Comparison of ENCODE assay signal across 7 mouse cellular contexts in genomic region chr1:92371357-92371981, GRCm38 (mm10).
A peak's percentile ranks its signal among the peaks of the same experiment; 100 is the strongest.
DNase-seq lines count a peak whose midpoint lies in the region; ATAC-seq and TF ChIP-seq lines count a peak whose summit lies in the region.

No protein-coding gene starts in this region.

- no peak overlapping the region for H3K4me3 ChIP-seq in kidney, postnatal 0 days (replicated peaks; ENCODE audit: low read depth, low read length)
- no peak overlapping the region for H3K4me3 ChIP-seq in limb, embryonic 11.5 days (ENCODE audit: low read depth, low read length)

- peak; percentile 84 for DNase-seq in kidney, postnatal 0 days (ENCODE audit: low spot score)
- DNase-seq in kidney, adult 8-10 months = no peak
- DNase-seq in limb, embryonic 11.5 days (ENCODE audit: low spot score) = peak; percentile 58
- DNase-seq in right cerebral cortex, postnatal 25 days = peak; percentile 59
- DNase-seq in spleen, postnatal 4 days (ENCODE audit: low spot score in 2 of 2) = no peak

- no peak for TF ChIP-seq CTCF in kidney, postnatal 0 days (IDR thresholded peaks at IDR 0.05; ENCODE audit: low read depth)

- H3K4me2 ChIP-seq in kidney, postnatal 0 days (ENCODE audit: low read length) = 0 out of 2 replicates have a peak overlapping the region, but pooled peaks have one; percentile 22
- H3K4me2 ChIP-seq in limb, embryonic 11.5 days (ENCODE audit: low read depth, severe bottlenecking) = no peak overlapping the region

- H3K4me1 ChIP-seq in kidney, postnatal 0 days (replicated peaks; ENCODE audit: insufficient read depth, low read length) = peaks cover 10% of the 10 kb centered on the region
- H3K4me1 ChIP-seq in limb, embryonic 11.5 days (ENCODE audit: control insufficient read depth, insufficient read depth, low read length) = peaks cover 15% of the 10 kb centered on the region

- H3K9ac ChIP-seq in kidney, postnatal 0 days (ENCODE audit: low read depth, low read length) = no peak overlapping the region
- no peak overlapping the region for H3K9ac ChIP-seq in limb, embryonic 11.5 days (ENCODE audit: low read length)

- no peaks in the 10 kb centered on the region for H3K9me3 ChIP-seq in kidney, postnatal 0 days (replicated peaks; ENCODE audit: low read length)
- no peaks in the 10 kb centered on the region for H3K9me3 ChIP-seq in limb, embryonic 11.5 days (ENCODE audit: control insufficient read depth, low read length)

- H3K36me3 ChIP-seq in kidney, postnatal 0 days (ENCODE audit: insufficient read depth, low read length) = no peaks in the 10 kb centered on the region
- no peaks in the 10 kb centered on the region for H3K36me3 ChIP-seq in limb, embryonic 11.5 days (ENCODE audit: control insufficient read depth, insufficient read depth, low read length)

- 43% methylated on average over 11 of the region's 11 CpGs for WGBS in kidney, postnatal 0 days
- 37% methylated on average over 11 of the region's 11 CpGs for WGBS in limb, embryonic 11.5 days

- ATAC-seq in kidney, postnatal 0 days (replicated peaks; ENCODE audit: low FRiP score, low read depth) = peak; percentile 57; the same call in 1 of the 2 replicates
- ATAC-seq in common myeloid progenitor, adult 5-6 weeks (replicated peaks; ENCODE audit: low read depth, poor library complexity, severe bottlenecking) = peak; percentile 40
- ATAC-seq in hematopoietic stem cell, adult 5-6 weeks (replicated peaks in 1 of 2; ENCODE audit: insufficient read depth in 1 of 2, low FRiP score in 2 of 2, low TSS enrichment in 1 of 2, low read depth in 1 of 2, poor library complexity in 2 of 2, severe bottlenecking in 2 of 2) = peak; percentile 34 to 47; a peak in 3 of 4 replicates
- peak; percentile 83 for ATAC-seq in limb, embryonic 11.5 days (ENCODE audit: insufficient number of reproducible peaks, low FRiP score, low TSS enrichment, low read depth)

- no peaks in the 10 kb centered on the region for H3K27me3 ChIP-seq in kidney, postnatal 0 days (ENCODE audit: insufficient read depth, low read length)
- no peaks in the 10 kb centered on the region for H3K27me3 ChIP-seq in limb, embryonic 11.5 days (ENCODE audit: control insufficient read depth, insufficient read depth, low read length)

- no peak overlapping the region for H3K27ac ChIP-seq in kidney, postnatal 0 days
- no peak overlapping the region for H3K27ac ChIP-seq in limb, embryonic 11.5 days (replicated peaks; ENCODE audit: low read depth, low read length)

Comparison
In these comparisons a context has a peak if more than half of its experiments do, and no peak if none do; other contexts are left out.
1. DNase-seq: peak in kidney, postnatal 0 days (single experiment), limb, embryonic 11.5 days (single experiment) and right cerebral cortex, postnatal 25 days (single experiment); none in kidney, adult 8-10 months (0 of 2) and spleen, postnatal 4 days (0 of 2).
2. Peak in every context shown above with its lines, with median percentiles within 50 percentile points of each other: ATAC-seq.